16 mouse cellular contexts compared by ENCODE assay signal in the genomic region with DNA sequence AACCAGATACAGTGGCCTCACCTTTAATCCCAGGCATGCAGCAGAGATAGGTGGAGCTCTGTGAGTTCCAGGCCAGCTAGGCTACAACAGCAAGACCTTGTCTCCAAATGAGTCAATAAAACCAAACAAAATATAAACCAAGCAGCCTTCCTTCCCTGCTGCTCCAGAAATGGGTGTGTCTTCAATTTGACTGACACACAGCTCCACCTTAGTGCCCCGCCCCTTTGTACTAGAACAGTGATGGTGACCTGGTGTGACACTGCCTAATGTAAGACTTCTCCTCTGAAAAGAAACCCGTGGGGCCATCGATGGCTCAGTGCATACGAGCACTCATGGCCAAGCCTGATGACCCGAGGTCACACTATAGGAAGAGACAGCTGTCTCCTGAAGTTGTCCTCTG.
"Had no signal": no experiment of that assay in that cellular context is flagged by ENCODE, and none has a peak within 500 bp of the region (broad histone marks: within the 10 kb centered on the region; RNA-seq: fewer than 3 reads in every experiment).

No protein-coding gene starts in this region.

- H3K27me3 ChIP-seq: megakaryocyte, embryonic 14.5 days; neural tube, embryonic 15.5 days had no signal

- H3K4me2 ChIP-seq: limb, embryonic 15.5 days; neural tube, embryonic 15.5 days had no signal

- ATAC-seq: intestine, embryonic 16.5 days had no signal

- H3K27ac ChIP-seq: kidney, postnatal 0 days; layer of hippocampus, adult 2 months; left cerebral cortex, adult 2 months; limb, embryonic 15.5 days; neural tube, embryonic 15.5 days had no signal

- H3K9ac ChIP-seq: limb, embryonic 15.5 days; neural tube, embryonic 15.5 days had no signal

- DNase-seq: kidney, adult 8-10 months; kidney, postnatal 36 days; lung, adult 18-20 months; lung, postnatal 4 days; midbrain, embryonic 14.5 days; right cerebral cortex, adult 18-20 months; right cerebral cortex, postnatal 25 days; thymus, postnatal 25 days had no signal

- H3K36me3 ChIP-seq: limb, embryonic 15.5 days; neural tube, embryonic 15.5 days had no signal

- H3K4me3 ChIP-seq: layer of hippocampus, adult 2 months; left cerebral cortex, adult 2 months; limb, embryonic 15.5 days; megakaryocyte, embryonic 14.5 days; myocyte; neural tube, embryonic 15.5 days had no signal

- H3K9me3 ChIP-seq: limb, embryonic 15.5 days; megakaryocyte, embryonic 14.5 days; neural tube, embryonic 15.5 days had no signal
